Mouse (Mus musculus) lung, postnatal 36 days (tissue): ENCODE data around the gene Zkscan14.

Source experiments
- DNase-seq: peaks from one replicate; pipeline ENCODE4 v3.0.0; 2022; ENCODE audit warnings: mixed read lengths

Gene Zkscan14

GRCm38 (mm10) chr5:145200387-145200786 lies 1.3 kb downstream of the Zkscan14 start:
- no peak for DNase-seq

- no peak for DNase-seq
These were observed 9.7 kb downstream of the Zkscan14 start, which contains the start of gene Atp5j2 for GRCm38 (mm10) chr5:145191962-145192361. Gene Atp5j2 (minus strand): TSS chr5:145192062.

- DNase-seq = peak; percentile 95
These were observed 10.5 kb downstream of the Zkscan14 start for GRCm38 (mm10) chr5:145190875-145191798.

- DNase-seq = no peak
These were observed 11.3 kb downstream of the Zkscan14 start for GRCm38 (mm10) chr5:145190373-145190772.

- no peak for DNase-seq
These were observed 12.3 kb downstream of the Zkscan14 start for GRCm38 (mm10) chr5:145189416-145189815.

GRCm38 (mm10) chr5:145185244-145185643 lies 16.4 kb downstream of the Zkscan14 start:
- DNase-seq = no peak

GRCm38 (mm10) chr5:145178461-145178980 lies 23.1 kb downstream of the Zkscan14 start:
- DNase-seq = peak; percentile 29

- DNase-seq = no peak
These were observed 34.4 kb downstream of the Zkscan14 start for GRCm38 (mm10) chr5:145167306-145167661.

- peak; percentile 100 for DNase-seq
These were observed 34.9 kb downstream of the Zkscan14 start, which contains the start of the genes Ptcd1 and Cpsf4 for GRCm38 (mm10) chr5:145166536-145167305. Gene Ptcd1 (minus strand): TSS chr5:145167108. Gene Cpsf4 (plus strand): TSS chr5:145167213.

- DNase-seq = no peak
These were observed 36.5 kb downstream of the Zkscan14 start for GRCm38 (mm10) chr5:145165184-145165583.

- DNase-seq = no peak
These were observed 37.0 kb downstream of the Zkscan14 start for GRCm38 (mm10) chr5:145164710-145165109.

GRCm38 (mm10) chr5:145161361-145161760 lies 40.3 kb downstream of the Zkscan14 start:
- DNase-seq = no peak

GRCm38 (mm10) chr5:145152690-145153089 lies 49.0 kb downstream of the Zkscan14 start:
- DNase-seq = no peak

- no peak for DNase-seq
These were observed 52.4 kb downstream of the Zkscan14 start for GRCm38 (mm10) chr5:145149294-145149693.

- DNase-seq = no peak
These were observed 53.9 kb downstream of the Zkscan14 start for GRCm38 (mm10) chr5:145147748-145148147.
